Mouse (Mus musculus): ENCODE data around the gene Qsox1. TPM values are rescaled to one million over a fixed set of nuclear protein-coding genes. Genes with fewer than 3 reads are reported as not detected.

The Qsox1 gene
- polyA plus RNA-seq, 1 experiment from 2014 or later = 24.4 TPM

GRCm38 (mm10) chr1:155794855-155795254, 17.8 kb downstream of the Qsox1 start:
- Histone ChIP-seq H3K27ac (no peak overlapping the region), H3K36me3 (peaks cover 43% of the 10 kb centered on the region), H3K9me3 (no peaks in the 10 kb centered on the region), H3K4me3 (no peak overlapping the region), H3K27me3 (ENCODE audit: insufficient read depth, poor library complexity, severe bottlenecking) (no peaks in the 10 kb centered on the region), H3K4me1 (replicated peaks) (peaks cover 15% of the 10 kb centered on the region)
- no peak for DNase-seq (ENCODE audit: low spot score)
- WGBS = 90% methylated on average over 6 of the region's 6 CpGs

DNA sequence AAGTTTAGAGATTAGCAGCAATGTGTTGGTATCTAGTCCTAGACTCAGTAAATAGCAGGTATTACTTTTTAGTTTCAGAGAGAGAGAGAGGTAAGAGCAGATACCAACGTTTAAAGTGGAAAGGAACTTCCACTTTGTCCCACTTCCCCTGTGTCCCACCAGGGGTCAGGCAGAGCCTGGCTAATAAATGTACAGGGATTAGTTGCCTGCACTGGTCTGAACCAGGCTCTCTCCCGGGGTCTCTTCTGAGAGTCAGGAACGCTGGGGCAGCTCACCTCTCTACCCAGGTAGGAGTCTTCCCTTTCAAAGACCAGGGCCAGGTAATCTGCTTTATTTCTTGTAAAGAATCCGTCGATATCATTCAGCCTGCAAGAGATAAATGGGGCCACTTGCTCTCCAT, 20.8 kb downstream of the Qsox1 start:
- no peaks in the 10 kb centered on the region for H3K9me3 ChIP-seq
- H3K27me3 ChIP-seq (ENCODE audit: insufficient read depth, poor library complexity, severe bottlenecking) = peaks cover 5% of the 10 kb centered on the region; the same call in 1 of the 2 replicates
- no peak for DNase-seq (ENCODE audit: low spot score)
- no peak overlapping the region for H3K4me3 ChIP-seq
- peaks cover 49% of the 10 kb centered on the region for H3K36me3 ChIP-seq
- 69% methylated on average over 5 of the region's 5 CpGs for WGBS
- H3K4me1 ChIP-seq (replicated peaks) = peaks cover 21% of the 10 kb centered on the region
- H3K27ac ChIP-seq = no peak overlapping the region

DNA sequence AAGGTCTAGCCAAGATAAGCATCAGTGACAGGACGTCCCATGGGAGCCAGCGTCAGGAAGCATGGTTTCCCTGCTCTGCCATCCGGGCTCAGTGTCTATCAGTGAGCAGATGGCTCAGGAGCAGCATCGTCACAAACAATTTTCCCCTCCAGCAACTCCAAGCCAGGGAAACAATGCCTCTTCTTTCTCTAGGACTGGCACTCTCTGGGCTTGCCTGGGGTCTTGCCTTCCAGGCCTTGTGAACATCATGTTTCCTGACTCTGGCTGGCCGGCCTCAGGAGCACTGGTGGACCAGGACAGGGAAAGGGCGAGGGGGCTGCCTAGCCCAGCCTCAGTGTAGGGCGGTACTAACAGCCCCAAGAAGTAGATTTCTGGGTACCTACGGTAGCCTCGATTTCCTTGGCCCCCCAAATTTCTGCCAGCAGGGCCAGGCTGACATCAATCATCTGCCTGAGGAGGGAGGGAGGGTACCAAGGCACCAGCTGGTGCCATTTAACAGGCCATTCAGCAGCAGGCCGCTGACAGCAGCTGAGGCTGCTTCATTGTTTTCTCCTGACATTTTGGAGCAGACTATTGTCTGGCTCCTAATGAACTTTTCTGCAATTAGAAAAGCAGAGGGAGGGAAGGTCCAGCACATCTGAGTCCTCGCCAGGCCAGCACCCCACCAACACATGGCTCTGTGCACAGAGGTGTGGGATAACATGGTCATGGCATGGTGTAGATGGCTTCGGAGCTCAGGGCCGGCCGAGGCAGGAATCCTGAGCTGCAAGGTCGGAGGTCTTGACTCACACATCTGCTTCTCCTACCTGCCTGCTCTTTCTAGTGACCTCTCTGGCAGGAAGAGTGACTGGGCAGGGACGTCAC, 22.3 kb downstream of the Qsox1 start:
- DNase-seq (ENCODE audit: low spot score) = peak; percentile 44
- peaks cover 20% of the 10 kb centered on the region for H3K27me3 ChIP-seq (ENCODE audit: insufficient read depth, poor library complexity, severe bottlenecking)
- no peaks in the 10 kb centered on the region for H3K9me3 ChIP-seq
- peaks cover 30% of the 10 kb centered on the region for H3K4me1 ChIP-seq (replicated peaks)
- WGBS = 54% methylated on average over 16 of the region's 16 CpGs
- peak overlapping the region; percentile 84 for H3K27ac ChIP-seq
- peaks cover 60% of the 10 kb centered on the region for H3K36me3 ChIP-seq
- no peak overlapping the region for H3K4me3 ChIP-seq

GRCm38 (mm10) chr1:155785886-155786285, 26.8 kb downstream of the Qsox1 start:
- Histone ChIP-seq H3K27me3 (ENCODE audit: insufficient read depth, poor library complexity, severe bottlenecking) (peaks cover 64% of the 10 kb centered on the region), H3K4me1 (replicated peaks) (peaks cover 35% of the 10 kb centered on the region), H3K4me3 (no peak overlapping the region), H3K9me3 (no peaks in the 10 kb centered on the region), H3K36me3 (peaks cover 54% of the 10 kb centered on the region), H3K27ac (no peak overlapping the region)
- no peak for DNase-seq (ENCODE audit: low spot score)
- WGBS = 47% methylated on average over 7 of the region's 7 CpGs

GRCm38 (mm10) chr1:155784343-155785205, 28.1 kb downstream of the Qsox1 start:
- 36% methylated on average over 19 of the region's 19 CpGs for WGBS
- Histone ChIP-seq H3K4me3 (no peak overlapping the region), H3K4me1 (replicated peaks) (peaks cover 22% of the 10 kb centered on the region), H3K27me3 (ENCODE audit: insufficient read depth, poor library complexity, severe bottlenecking) (peaks cover 75% of the 10 kb centered on the region), H3K36me3 (peaks cover 62% of the 10 kb centered on the region), H3K27ac (no peak overlapping the region), H3K9me3 (no peaks in the 10 kb centered on the region)
- DNase-seq (ENCODE audit: low spot score) = peak; percentile 66

DNA sequence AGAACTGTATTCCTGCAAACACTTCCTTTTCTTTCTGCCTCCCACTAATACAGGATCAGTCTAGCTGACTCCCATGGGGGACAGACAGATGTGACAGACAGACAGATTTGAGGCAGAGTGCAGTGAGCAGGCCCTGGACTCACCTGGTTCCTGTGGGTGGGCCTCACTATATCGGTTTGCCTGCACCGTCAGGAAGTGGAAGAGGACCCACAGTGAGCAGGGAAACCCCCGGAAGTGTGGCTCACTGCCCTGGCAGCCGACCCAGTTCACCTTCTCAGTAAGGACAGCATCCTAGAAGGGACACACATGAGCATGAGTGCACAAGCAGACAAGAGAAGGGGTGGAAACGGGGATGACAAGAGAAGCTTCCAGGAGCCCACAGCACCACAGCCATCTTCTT, 30.3 kb downstream of the Qsox1 start:
- WGBS = 74% methylated on average over 5 of the region's 5 CpGs
- Histone ChIP-seq H3K27me3 (ENCODE audit: insufficient read depth, poor library complexity, severe bottlenecking) (peaks cover 96% of the 10 kb centered on the region), H3K36me3 (peaks cover 53% of the 10 kb centered on the region)

GRCm38 (mm10) chr1:155777641-155778625, 34.8 kb downstream of the Qsox1 start:
- no peak for DNase-seq (ENCODE audit: low spot score)
- 65% methylated on average over 14 of the region's 14 CpGs for WGBS
- no peak overlapping the region for H3K27ac ChIP-seq
- H3K27me3 ChIP-seq (ENCODE audit: insufficient read depth, poor library complexity, severe bottlenecking) = peaks cover 76% of the 10 kb centered on the region
- peaks cover 6% of the 10 kb centered on the region; the same call in 1 of the 2 replicates for H3K9me3 ChIP-seq
- H3K4me3 ChIP-seq = no peak overlapping the region
- H3K36me3 ChIP-seq = peaks cover 31% of the 10 kb centered on the region
- H3K4me1 ChIP-seq (replicated peaks) = peaks cover 7% of the 10 kb centered on the region; the same call in 1 of the 2 replicates

More for the DNA sequence above, 30.3 kb downstream of the Qsox1 start:
- H3K27ac ChIP-seq = no peak overlapping the region
- DNase-seq (ENCODE audit: low spot score) = no peak
- peaks cover 19% of the 10 kb centered on the region for H3K4me1 ChIP-seq (replicated peaks)
- H3K4me3 ChIP-seq = no peak overlapping the region
- no peaks in the 10 kb centered on the region for H3K9me3 ChIP-seq

GRCm38 (mm10) chr1:155759167-155759566, 53.5 kb downstream of the Qsox1 start:
- Histone ChIP-seq H3K27me3 (ENCODE audit: insufficient read depth, poor library complexity, severe bottlenecking) (peaks cover 70% of the 10 kb centered on the region), H3K27ac (no peak overlapping the region), H3K9me3 (no peaks in the 10 kb centered on the region), H3K36me3 (no peaks in the 10 kb centered on the region), H3K4me3 (no peak overlapping the region), H3K4me1 (replicated peaks) (peaks cover 13% of the 10 kb centered on the region; the same call in 1 of the 2 replicates)
- 24% methylated on average over 12 of the region's 12 CpGs for WGBS
- DNase-seq (ENCODE audit: low spot score) = peak; percentile 78

- Histone ChIP-seq H3K4me1 (replicated peaks) (peaks cover 13% of the 10 kb centered on the region; the same call in 1 of the 2 replicates), H3K9me3 (no peaks in the 10 kb centered on the region), H3K36me3 (no peaks in the 10 kb centered on the region), H3K27ac (no peak overlapping the region), H3K27me3 (ENCODE audit: insufficient read depth, poor library complexity, severe bottlenecking) (peaks cover 72% of the 10 kb centered on the region), H3K4me3 (no peak overlapping the region)
- DNase-seq (ENCODE audit: low spot score) = no peak
- 64% methylated on average over 4 of the region's 4 CpGs for whole genome bisulfite sequencing
Observed at GRCm38 (mm10) chr1:155758711-155759110, 54.0 kb downstream of the Qsox1 start.

GRCm38 (mm10) chr1:155757621-155758020, 55.1 kb downstream of the Qsox1 start:
- H3K27me3 ChIP-seq (ENCODE audit: insufficient read depth, poor library complexity, severe bottlenecking) = peaks cover 75% of the 10 kb centered on the region
- no peak for DNase-seq (ENCODE audit: low spot score)
- H3K4me1 ChIP-seq (replicated peaks) = peaks cover 13% of the 10 kb centered on the region; the same call in 1 of the 2 replicates
- H3K9me3 ChIP-seq = no peaks in the 10 kb centered on the region
- no peak overlapping the region for H3K27ac ChIP-seq
- no peak overlapping the region for H3K4me3 ChIP-seq
- WGBS = 75% methylated on average over 7 of the region's 7 CpGs
- H3K36me3 ChIP-seq = no peaks in the 10 kb centered on the region

GRCm38 (mm10) chr1:155753411-155753810, 59.3 kb downstream of the Qsox1 start:
- Histone ChIP-seq H3K27ac (no peak overlapping the region), H3K4me1 (replicated peaks) (peaks cover 24% of the 10 kb centered on the region), H3K4me3 (no peak overlapping the region), H3K36me3 (no peaks in the 10 kb centered on the region), H3K27me3 (ENCODE audit: insufficient read depth, poor library complexity, severe bottlenecking) (peaks cover 84% of the 10 kb centered on the region), H3K9me3 (no peaks in the 10 kb centered on the region)
- WGBS = 72% methylated on average over 9 of the region's 9 CpGs
- DNase-seq (ENCODE audit: low spot score) = no peak

Measured in hindbrain, embryonic 10.5 days (tissue).